Comparison of ENCODE assay signal across 17 mouse cellular contexts in genomic region chr10:93103676-93104075, GRCm38 (mm10). TPM values are rescaled to one million over a fixed set of nuclear protein-coding genes. Genes with fewer than 3 reads are reported as not detected.
DNase-seq lines count a peak whose midpoint lies in the region; ATAC-seq and TF ChIP-seq lines count a peak whose summit lies in the region.
"Had no signal": no experiment of that assay in that cellular context is flagged by ENCODE, and none has a peak within 500 bp of the region (broad histone marks: within the 10 kb centered on the region; RNA-seq: fewer than 3 reads in every experiment).

No protein-coding gene starts in this region.

- no peaks in the 10 kb centered on the region for H3K4me1 ChIP-seq in cortical plate, adult 2 months (ENCODE audit: control insufficient read depth, insufficient read depth, low read length)
- H3K4me1 ChIP-seq: embryonic facial prominence, embryonic 12.5 days; forebrain, embryonic 12.5 days; heart, embryonic 10.5 days; hindbrain, embryonic 12.5 days had no signal

- peak; percentile 50; the same call in 1 of the 2 replicates for ATAC-seq in frontal cortex, adult (ENCODE audit: low TSS enrichment)
- ATAC-seq: hindbrain, embryonic 16.5 days had no signal

- no peak for TF ChIP-seq CTCF in cortical plate, adult 2 months (IDR thresholded peaks at IDR 0.05; ENCODE audit: extremely low read depth, insufficient read depth, low read length)

- no peak for TF ChIP-seq POLR2A in cortical plate, adult 2 months (IDR thresholded peaks at IDR 0.05; ENCODE audit: extremely low read depth, insufficient read depth, low read length)

- no peak overlapping the region for H3K4me3 ChIP-seq in cortical plate, adult 2 months (ENCODE audit: insufficient read depth, low read length)
- H3K4me3 ChIP-seq: embryonic facial prominence, embryonic 12.5 days; forebrain, embryonic 12.5 days; heart, embryonic 10.5 days; hindbrain, embryonic 12.5 days had no signal

- no peak for DNase-seq in frontal cortex, postnatal 25 days (ENCODE audit: low spot score in 2 of 2)
- DNase-seq in layer of hippocampus, adult 9-11 months = peak; percentile 33
- no peak for DNase-seq in layer of hippocampus, adult 11-12 months (ENCODE audit: low spot score)
- peak; percentile 41 for DNase-seq in MN1 (ENCODE audit: low spot score)
- DNase-seq: adrenal gland, adult 2 months; adrenal gland, postnatal 25 days; cerebellum, adult 2 months; gastrocnemius, postnatal 10 days; heart, postnatal 10 days; heart, postnatal 4 days had no signal

- H3K27ac ChIP-seq in cortical plate, adult 2 months (ENCODE audit: insufficient read depth, low read length) = 0 out of 2 replicates have a peak overlapping the region, but pooled peaks have one; percentile 33
- H3K27ac ChIP-seq: embryonic facial prominence, embryonic 12.5 days; forebrain, embryonic 12.5 days; heart, embryonic 10.5 days; hindbrain, embryonic 12.5 days had no signal

RNA-seq across cellular contexts. Expression of gene Cfap54, which starts 22.3 kb away (rescaled TPM):
- 3.9 TPM in 2 replicates for polyA plus RNA-seq in cortical plate, adult 2 months (2012; rRNA removed)

RNA-seq across cellular contexts. Expression of gene Cdk17, which starts 57.0 kb away (rescaled TPM):
- 134 and 142 TPM in 2 replicates for polyA plus RNA-seq in cortical plate, adult 2 months (2012; rRNA removed)

Comparison
In these comparisons a context has a peak if more than half of its experiments do, and no peak if none do; other contexts are left out.
1. DNase-seq: peak in layer of hippocampus, adult 9-11 months (single experiment) and MN1 (single experiment); none in frontal cortex, postnatal 25 days (0 of 2) and layer of hippocampus, adult 11-12 months (single experiment).